Mouse (Mus musculus): ENCODE data around the gene Mfsd6. TPM values are rescaled to one million over a fixed set of nuclear protein-coding genes. Genes with fewer than 3 reads are reported as not detected.

Mfsd6 gene
- polyA plus RNA-seq, 1 experiment, result 4.3 TPM

DNA sequence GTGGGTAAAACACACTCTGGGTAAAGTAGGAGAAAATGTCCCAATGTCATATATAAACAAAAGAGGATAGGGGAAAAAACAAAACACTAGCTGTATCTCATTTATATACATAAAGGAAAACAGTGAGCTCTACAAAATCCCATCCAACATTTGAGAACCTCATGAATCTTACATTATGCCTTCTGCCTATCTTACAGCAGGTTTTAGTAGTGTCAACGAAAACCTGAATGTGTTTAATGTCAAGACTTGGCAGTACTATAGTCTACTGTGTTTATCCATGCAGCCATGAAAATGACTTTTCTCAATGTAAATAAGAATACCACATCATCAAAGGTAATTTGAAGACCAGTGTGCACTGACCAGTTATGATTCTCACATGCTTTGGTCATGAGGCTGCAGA lies 57.3 kb downstream of the Mfsd6 start:
- TF ChIP-seq POLR2A (IDR thresholded peaks at IDR 0.05; ENCODE audit: insufficient read depth, low read length) (no peak), EP300 (IDR thresholded peaks at IDR 0.05; ENCODE audit: insufficient read depth, low read depth, low read length) (no peak), CTCF (IDR thresholded peaks at IDR 0.05; ENCODE audit: low read depth, low read length) (no peak)
- no peak overlapping the region for H3K9ac ChIP-seq (ENCODE audit: low read depth, poor library complexity, severe bottlenecking)
- H3K36me3 ChIP-seq (ENCODE audit: control insufficient read depth, insufficient read depth, low read length, poor library complexity, severe bottlenecking), result no peaks in the 10 kb centered on the region
- H3K27me3 ChIP-seq (ENCODE audit: control insufficient read depth, insufficient read depth, low read length, poor library complexity, severe bottlenecking), result no peaks in the 10 kb centered on the region
- H3K4me3 ChIP-seq (ENCODE audit: low read depth, low read length), result no peak overlapping the region
- no peaks in the 10 kb centered on the region for H3K4me1 ChIP-seq (ENCODE audit: control insufficient read depth, insufficient read depth, low read length)
- H3K9me3 ChIP-seq (replicated peaks; ENCODE audit: control insufficient read depth, insufficient read depth, low read length, poor library complexity, severe bottlenecking), result no peaks in the 10 kb centered on the region
- H3K27ac ChIP-seq (ENCODE audit: insufficient read depth, low read length), result no peak overlapping the region

DNA sequence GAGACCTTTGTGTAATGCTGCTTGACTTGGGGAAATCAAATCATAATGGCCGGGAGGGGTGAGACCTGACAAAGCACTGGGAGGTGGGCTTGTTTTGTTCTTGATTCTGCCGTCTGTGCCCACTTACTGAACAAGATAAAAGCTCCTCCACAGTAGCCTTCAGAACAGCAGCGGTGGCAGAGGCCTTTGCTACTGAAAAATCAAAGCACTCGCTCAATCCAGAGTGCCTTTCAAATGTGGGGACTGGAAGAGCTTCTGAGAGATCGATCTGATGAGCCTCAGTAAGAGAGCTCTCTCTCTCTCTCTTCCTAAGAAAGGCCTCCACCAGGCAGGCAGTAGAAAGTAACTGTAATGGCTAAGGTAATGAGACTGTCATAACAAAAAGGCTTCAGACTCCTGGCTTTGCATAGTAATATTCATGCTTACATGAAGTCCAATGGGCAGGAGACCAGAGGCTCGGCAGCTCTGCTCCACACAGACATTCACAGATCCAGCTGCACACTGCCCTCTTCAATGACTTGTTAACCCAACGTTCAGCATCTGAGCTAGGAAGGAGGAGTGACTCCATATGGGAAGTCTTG lies 58.4 kb downstream of the Mfsd6 start:
- TF ChIP-seq POLR2A (IDR thresholded peaks at IDR 0.05; ENCODE audit: insufficient read depth, low read length), result no peak
- no peak for TF ChIP-seq CTCF (IDR thresholded peaks at IDR 0.05; ENCODE audit: low read depth, low read length)
- no peak for TF ChIP-seq EP300 (IDR thresholded peaks at IDR 0.05; ENCODE audit: insufficient read depth, low read depth, low read length)
- Histone ChIP-seq H3K36me3 (ENCODE audit: control insufficient read depth, insufficient read depth, low read length, poor library complexity, severe bottlenecking) (no peaks in the 10 kb centered on the region), H3K9me3 (replicated peaks; ENCODE audit: control insufficient read depth, insufficient read depth, low read length, poor library complexity, severe bottlenecking) (no peaks in the 10 kb centered on the region), H3K4me3 (ENCODE audit: low read depth, low read length) (no peak overlapping the region), H3K9ac (ENCODE audit: low read depth, poor library complexity, severe bottlenecking) (no peak overlapping the region), H3K4me1 (ENCODE audit: control insufficient read depth, insufficient read depth, low read length) (no peaks in the 10 kb centered on the region), H3K27ac (ENCODE audit: insufficient read depth, low read length) (no peak overlapping the region), H3K27me3 (ENCODE audit: control insufficient read depth, insufficient read depth, low read length, poor library complexity, severe bottlenecking) (no peaks in the 10 kb centered on the region)

DNA sequence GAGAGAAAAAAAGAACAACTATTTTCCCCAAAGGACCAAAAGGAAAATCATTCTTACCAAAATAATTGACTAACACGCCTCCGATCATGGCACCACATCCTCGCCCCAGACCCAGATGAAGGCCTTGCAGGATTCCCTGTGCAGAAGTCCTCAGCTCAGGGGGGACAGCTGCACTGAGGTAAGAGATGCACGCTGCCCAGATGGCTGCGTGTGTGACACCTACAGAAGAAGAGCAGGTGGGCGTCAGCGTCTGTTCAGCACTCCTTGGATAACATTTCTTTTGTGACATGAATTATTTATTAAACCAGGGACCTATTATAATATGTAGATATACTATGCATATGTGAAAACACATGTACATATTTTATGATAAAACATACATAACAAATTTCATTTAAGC lies 64.0 kb downstream of the Mfsd6 start:
- TF ChIP-seq POLR2A (IDR thresholded peaks at IDR 0.05; ENCODE audit: insufficient read depth, low read length), result no peak
- no peak for TF ChIP-seq CTCF (IDR thresholded peaks at IDR 0.05; ENCODE audit: low read depth, low read length)
- Histone ChIP-seq H3K4me1 (ENCODE audit: control insufficient read depth, insufficient read depth, low read length) (no peaks in the 10 kb centered on the region), H3K27ac (ENCODE audit: insufficient read depth, low read length) (no peak overlapping the region), H3K9me3 (replicated peaks; ENCODE audit: control insufficient read depth, insufficient read depth, low read length, poor library complexity, severe bottlenecking) (no peaks in the 10 kb centered on the region), H3K4me3 (ENCODE audit: low read depth, low read length) (no peak overlapping the region), H3K36me3 (ENCODE audit: control insufficient read depth, insufficient read depth, low read length, poor library complexity, severe bottlenecking) (no peaks in the 10 kb centered on the region), H3K9ac (ENCODE audit: low read depth, poor library complexity, severe bottlenecking) (no peak overlapping the region), H3K27me3 (ENCODE audit: control insufficient read depth, insufficient read depth, low read length, poor library complexity, severe bottlenecking) (no peaks in the 10 kb centered on the region)

DNA sequence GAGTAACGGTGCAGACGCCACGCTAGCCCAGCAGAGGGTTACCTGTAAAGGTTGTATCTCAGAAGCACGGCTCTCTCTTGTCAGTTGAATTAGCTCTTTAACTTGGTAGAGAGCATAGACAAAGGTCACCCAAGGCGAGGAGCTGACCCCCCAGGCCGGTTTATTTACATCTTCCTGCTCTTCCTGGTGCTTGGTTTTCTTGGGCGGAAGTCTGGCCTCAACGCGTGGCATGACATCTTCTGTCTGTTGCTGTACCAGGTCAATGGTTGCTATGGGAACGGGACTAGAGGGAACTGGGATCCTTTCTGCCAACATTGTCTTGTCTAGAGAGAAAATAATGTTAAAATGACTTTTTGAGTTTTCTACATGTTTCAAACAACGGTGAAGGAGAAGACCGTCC lies 66.5 kb downstream of the Mfsd6 start:
- no peaks in the 10 kb centered on the region for H3K36me3 ChIP-seq (ENCODE audit: control insufficient read depth, insufficient read depth, low read length, poor library complexity, severe bottlenecking)
- peaks cover 3% of the 10 kb centered on the region for H3K4me1 ChIP-seq (ENCODE audit: control insufficient read depth, insufficient read depth, low read length)
- TF ChIP-seq EP300 (IDR thresholded peaks at IDR 0.05; ENCODE audit: insufficient read depth, low read depth, low read length) (no peak), CTCF (IDR thresholded peaks at IDR 0.05; ENCODE audit: low read depth, low read length) (no peak), POLR2A (IDR thresholded peaks at IDR 0.05; ENCODE audit: insufficient read depth, low read length) (no peak)
- H3K9ac ChIP-seq (ENCODE audit: low read depth, poor library complexity, severe bottlenecking), result no peak overlapping the region
- no peaks in the 10 kb centered on the region for H3K27me3 ChIP-seq (ENCODE audit: control insufficient read depth, insufficient read depth, low read length, poor library complexity, severe bottlenecking)
- H3K27ac ChIP-seq (ENCODE audit: insufficient read depth, low read length), result no peak overlapping the region
- H3K9me3 ChIP-seq (replicated peaks; ENCODE audit: control insufficient read depth, insufficient read depth, low read length, poor library complexity, severe bottlenecking), result no peaks in the 10 kb centered on the region
- no peak overlapping the region for H3K4me3 ChIP-seq (ENCODE audit: low read depth, low read length)

DNA sequence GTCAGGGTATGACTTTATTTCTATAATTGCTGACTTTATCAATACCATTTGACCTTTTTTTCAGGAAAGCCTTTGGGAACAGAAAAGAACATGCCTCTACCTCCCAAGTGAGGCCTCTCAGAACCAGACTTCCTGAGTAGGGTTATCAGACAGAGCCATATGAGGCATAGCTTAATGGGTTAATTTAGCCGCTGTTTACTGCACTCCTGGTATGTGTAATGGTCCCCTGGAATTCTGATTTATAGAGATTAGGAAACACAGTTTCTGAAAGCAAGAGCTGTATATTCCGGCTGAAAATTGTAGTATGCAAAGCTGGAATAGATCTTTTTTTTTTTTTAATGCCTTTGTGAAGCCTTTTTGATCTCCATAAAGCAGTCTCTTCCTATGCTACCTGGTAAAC lies 67.0 kb downstream of the Mfsd6 start:
- Histone ChIP-seq H3K4me1 (ENCODE audit: control insufficient read depth, insufficient read depth, low read length) (peaks cover 3% of the 10 kb centered on the region), H3K27me3 (ENCODE audit: control insufficient read depth, insufficient read depth, low read length, poor library complexity, severe bottlenecking) (no peaks in the 10 kb centered on the region), H3K27ac (ENCODE audit: insufficient read depth, low read length) (no peak overlapping the region), H3K36me3 (ENCODE audit: control insufficient read depth, insufficient read depth, low read length, poor library complexity, severe bottlenecking) (no peaks in the 10 kb centered on the region), H3K9ac (ENCODE audit: low read depth, poor library complexity, severe bottlenecking) (no peak overlapping the region), H3K4me3 (ENCODE audit: low read depth, low read length) (no peak overlapping the region), H3K9me3 (replicated peaks; ENCODE audit: control insufficient read depth, insufficient read depth, low read length, poor library complexity, severe bottlenecking) (no peaks in the 10 kb centered on the region)
- no peak for TF ChIP-seq EP300 (IDR thresholded peaks at IDR 0.05; ENCODE audit: insufficient read depth, low read depth, low read length)
- no peak for TF ChIP-seq POLR2A (IDR thresholded peaks at IDR 0.05; ENCODE audit: insufficient read depth, low read length)
- no peak for TF ChIP-seq CTCF (IDR thresholded peaks at IDR 0.05; ENCODE audit: low read depth, low read length)

DNA sequence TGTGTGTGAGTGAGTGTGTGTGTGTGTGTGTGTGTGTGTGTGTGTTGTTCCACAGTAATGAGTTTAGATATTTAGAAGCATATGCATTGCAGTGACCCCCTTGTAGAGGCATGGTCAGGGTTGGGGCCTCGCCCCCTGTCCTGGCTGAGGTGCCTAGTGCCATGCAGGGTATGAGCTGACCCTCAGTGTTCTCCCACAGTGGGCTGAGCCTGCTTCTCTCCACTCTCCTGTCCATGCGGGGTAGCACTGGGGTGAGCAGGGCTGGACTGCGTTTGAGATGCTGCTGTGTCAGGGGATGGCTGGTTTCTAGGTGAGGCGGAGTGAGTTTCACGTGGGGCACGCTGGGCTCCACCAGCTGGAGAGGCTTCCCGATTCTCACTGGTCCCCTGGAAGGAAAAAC lies 69.1 kb downstream of the Mfsd6 start:
- Histone ChIP-seq H3K4me1 (ENCODE audit: control insufficient read depth, insufficient read depth, low read length) (peaks cover 3% of the 10 kb centered on the region), H3K36me3 (ENCODE audit: control insufficient read depth, insufficient read depth, low read length, poor library complexity, severe bottlenecking) (no peaks in the 10 kb centered on the region), H3K9ac (ENCODE audit: low read depth, poor library complexity, severe bottlenecking) (no peak overlapping the region), H3K27ac (ENCODE audit: insufficient read depth, low read length) (no peak overlapping the region), H3K9me3 (replicated peaks; ENCODE audit: control insufficient read depth, insufficient read depth, low read length, poor library complexity, severe bottlenecking) (no peaks in the 10 kb centered on the region), H3K4me3 (ENCODE audit: low read depth, low read length) (no peak overlapping the region), H3K27me3 (ENCODE audit: control insufficient read depth, insufficient read depth, low read length, poor library complexity, severe bottlenecking) (no peaks in the 10 kb centered on the region)
- TF ChIP-seq POLR2A (IDR thresholded peaks at IDR 0.05; ENCODE audit: insufficient read depth, low read length), result no peak
- TF ChIP-seq EP300 (IDR thresholded peaks at IDR 0.05; ENCODE audit: insufficient read depth, low read depth, low read length), result no peak
- TF ChIP-seq CTCF (IDR thresholded peaks at IDR 0.05; ENCODE audit: low read depth, low read length), result no peak

Measured in ES-Bruce4 (cell line).